Mouse (Mus musculus): ENCODE measurements at regions not wholly inside any gene's neighbourhood (a gene's known extent, or its start where the extent isn't known, plus 50 kb on each side); places are given as distances from the start of the nearest gene placed in this dataset.

- ATAC-seq (replicated peaks; ENCODE audit: poor library complexity, severe bottlenecking): no peak
Measured at GRCm38 (mm10) chr14:46639116-46639826, 121.1 kb upstream of the Cdkn3 start.

DNA sequence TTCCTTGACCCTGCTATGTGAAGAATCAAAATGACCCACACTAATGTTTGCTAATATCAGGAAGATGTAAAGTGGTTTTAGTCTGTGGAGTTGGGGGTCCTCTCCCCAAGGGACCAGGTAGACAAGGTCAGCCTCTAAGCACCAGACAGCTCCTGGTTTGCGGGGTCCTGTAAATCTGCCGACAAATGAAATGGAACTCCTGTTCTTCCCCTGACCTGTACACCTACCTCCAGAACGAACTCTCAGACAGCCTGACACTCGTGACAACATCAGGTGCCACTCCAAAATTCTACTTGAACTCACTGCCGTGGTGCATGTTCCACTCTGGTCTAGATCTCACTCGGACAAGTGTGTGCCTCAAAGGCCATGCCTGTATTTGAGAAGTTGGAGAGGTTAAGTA lies 121.8 kb upstream of the Cdkn3 start:
- ATAC-seq (replicated peaks; ENCODE audit: poor library complexity, severe bottlenecking): no peak

DNA sequence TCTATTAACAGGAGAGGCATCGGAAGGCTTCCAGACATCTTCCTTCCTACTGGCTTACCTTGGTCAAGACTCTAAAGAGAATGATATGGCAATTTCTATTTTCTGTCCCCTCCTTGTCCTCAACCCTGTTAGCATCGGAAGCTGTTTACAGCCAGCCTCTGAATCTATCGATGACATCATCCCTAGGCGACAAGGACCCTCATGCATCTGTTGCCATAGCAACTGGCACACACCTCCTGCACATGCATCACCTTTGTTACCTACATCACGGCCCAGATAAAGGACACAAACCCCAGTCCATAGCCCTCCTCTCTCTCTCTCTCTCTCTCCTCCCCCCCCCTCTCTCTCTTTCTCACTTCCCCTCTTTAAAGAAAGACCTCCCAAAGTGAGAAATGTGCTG lies 123.1 kb upstream of the Cdkn3 start:
- ATAC-seq (replicated peaks; ENCODE audit: poor library complexity, severe bottlenecking): no peak

- no peak for ATAC-seq (replicated peaks; ENCODE audit: poor library complexity, severe bottlenecking)
Measured at GRCm38 (mm10) chr14:46636364-46636763, 124.0 kb upstream of the Cdkn3 start.

GRCm38 (mm10) chr14:46635322-46635721 lies 125.0 kb upstream of the Cdkn3 start:
- no peak for ATAC-seq (replicated peaks; ENCODE audit: poor library complexity, severe bottlenecking)

GRCm38 (mm10) chr14:46634656-46635244 lies 125.6 kb upstream of the Cdkn3 start:
- no peak for ATAC-seq (replicated peaks; ENCODE audit: poor library complexity, severe bottlenecking)

DNA sequence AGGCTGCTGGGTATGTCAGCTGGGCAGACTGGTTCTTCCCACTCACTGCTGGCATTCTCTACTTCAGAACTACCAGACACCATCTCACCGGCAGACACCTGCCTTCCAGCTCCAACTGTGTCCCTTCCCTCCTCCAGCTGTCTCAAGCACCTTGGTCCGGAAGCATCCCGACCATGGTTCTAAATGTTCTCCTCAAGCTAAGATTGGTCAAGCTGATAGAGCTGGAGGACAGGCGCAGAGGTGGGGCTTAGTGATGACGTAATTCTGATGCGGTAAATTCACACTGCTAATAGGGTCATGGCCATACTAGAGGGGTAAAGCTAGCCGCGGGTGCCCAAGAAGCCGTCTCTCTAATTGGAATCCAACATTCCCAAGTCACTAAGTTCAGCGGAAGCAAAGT lies 126.1 kb upstream of the Cdkn3 start:
- no peak for ATAC-seq (replicated peaks; ENCODE audit: poor library complexity, severe bottlenecking)

- ATAC-seq (replicated peaks; ENCODE audit: poor library complexity, severe bottlenecking): no peak
Measured at GRCm38 (mm10) chr14:46627690-46628089, 132.7 kb upstream of the Cdkn3 start.

DNA sequence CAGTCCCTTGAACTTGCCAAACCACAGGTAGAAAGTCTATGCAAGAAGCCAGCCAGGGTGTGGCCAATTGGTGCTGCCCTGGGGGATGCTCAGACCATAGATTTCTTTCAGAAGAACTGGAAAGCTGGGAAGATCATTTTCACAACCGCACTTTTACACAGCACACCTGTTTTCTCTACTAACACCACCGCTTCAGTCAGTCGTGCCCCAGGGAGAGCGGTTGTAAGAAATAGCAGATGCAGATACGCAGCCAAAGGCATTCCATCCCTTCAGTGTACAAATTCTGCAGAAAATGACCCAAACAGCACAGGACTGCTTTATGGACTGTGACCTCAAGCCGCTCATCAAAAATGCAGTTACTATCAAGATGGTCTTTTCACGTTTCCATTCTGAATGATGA lies 134.6 kb upstream of the Cdkn3 start:
- ATAC-seq (replicated peaks; ENCODE audit: poor library complexity, severe bottlenecking): no peak

GRCm38 (mm10) chr14:46623645-46624044 lies 136.7 kb upstream of the Cdkn3 start:
- no peak for ATAC-seq (replicated peaks; ENCODE audit: poor library complexity, severe bottlenecking)

GRCm38 (mm10) chr14:46616030-46616429 lies 144.3 kb upstream of the Cdkn3 start:
- ATAC-seq (replicated peaks; ENCODE audit: poor library complexity, severe bottlenecking): no peak

DNA sequence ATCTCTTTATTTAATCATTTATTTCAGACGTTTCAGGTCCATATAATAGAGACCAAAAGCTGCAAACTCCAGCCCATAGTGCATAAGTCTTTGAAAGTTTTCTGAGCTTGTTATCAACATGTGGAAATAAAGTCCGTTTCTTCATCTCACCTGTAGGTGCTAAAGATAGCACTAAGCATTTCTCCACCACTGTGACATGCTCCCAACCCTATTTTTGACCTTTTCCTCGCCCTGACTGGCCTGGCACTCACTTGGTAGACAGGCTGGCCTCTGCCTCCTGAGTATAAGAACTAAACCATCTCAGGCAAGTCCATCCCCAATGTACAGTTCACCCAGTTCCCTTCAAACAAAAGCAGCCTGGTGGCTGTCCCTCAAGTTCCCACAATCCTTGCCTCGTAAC lies 145.4 kb upstream of the Cdkn3 start:
- ATAC-seq (replicated peaks; ENCODE audit: poor library complexity, severe bottlenecking): no peak

DNA sequence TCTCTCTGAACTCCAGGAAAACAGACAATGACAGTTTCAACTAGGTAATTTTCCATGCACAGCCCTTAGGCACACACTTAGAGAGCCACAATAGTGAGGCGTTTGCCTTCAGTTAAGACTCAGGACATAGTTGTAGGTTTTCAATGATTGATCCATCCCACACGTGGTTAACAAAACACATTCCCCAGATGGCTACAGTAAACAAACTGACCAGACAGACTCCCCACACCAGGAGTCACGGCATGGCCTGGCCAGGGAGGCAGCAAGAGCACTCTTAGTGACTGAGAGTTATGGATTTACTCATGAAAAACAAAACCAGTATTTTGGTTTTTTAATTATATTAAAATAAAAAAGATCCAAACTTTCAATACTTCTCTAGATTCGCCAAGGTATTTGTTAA lies 146.6 kb upstream of the Cdkn3 start:
- ATAC-seq (replicated peaks; ENCODE audit: poor library complexity, severe bottlenecking): no peak

- no peak for ATAC-seq (replicated peaks; ENCODE audit: poor library complexity, severe bottlenecking)
Measured at GRCm38 (mm10) chr14:46613211-46613610, 147.1 kb upstream of the Cdkn3 start.

DNA sequence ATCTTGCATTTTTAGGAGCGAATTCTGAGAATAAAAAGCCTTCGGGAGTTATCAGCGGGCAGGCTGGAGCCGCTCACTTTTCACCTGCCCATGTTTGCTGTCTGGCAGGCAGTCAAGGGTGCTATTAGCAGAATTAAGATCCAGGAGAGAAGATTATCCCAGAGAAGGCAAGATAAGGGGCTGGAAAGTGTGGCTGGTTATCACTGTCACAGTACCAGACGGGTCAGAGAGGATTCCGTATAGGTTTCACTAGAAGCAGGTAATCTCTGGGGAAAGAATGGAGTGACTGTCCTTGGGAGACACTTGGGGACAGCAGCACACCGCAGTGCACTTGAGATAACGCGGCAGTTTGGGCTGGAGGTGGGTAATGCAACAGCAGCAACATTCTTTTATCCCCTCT lies 147.8 kb upstream of the Cdkn3 start:
- ATAC-seq (replicated peaks; ENCODE audit: poor library complexity, severe bottlenecking): no peak

DNA sequence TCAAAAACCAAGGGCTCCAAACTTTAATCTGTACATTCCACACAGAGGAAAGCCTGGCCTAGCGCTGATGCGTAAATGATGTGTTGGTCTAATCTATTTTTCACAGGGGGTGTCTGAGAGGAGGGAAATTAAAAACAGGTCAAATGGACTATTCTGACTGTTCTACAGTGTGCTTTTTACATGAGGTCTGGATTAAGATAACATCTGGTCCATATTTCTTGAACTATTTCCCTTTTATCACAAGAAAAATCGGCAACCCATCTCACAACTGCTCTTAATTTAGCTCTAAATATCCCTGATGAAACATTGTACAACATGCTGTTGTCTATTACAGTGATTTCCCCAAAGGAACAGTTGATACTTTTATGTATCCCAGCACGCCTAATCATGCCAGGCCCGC lies 149.4 kb upstream of the Cdkn3 start:
- ATAC-seq (replicated peaks; ENCODE audit: poor library complexity, severe bottlenecking): no peak

GRCm38 (mm10) chr14:46610226-46610855 lies 150.0 kb upstream of the Cdkn3 start:
- no peak for ATAC-seq (replicated peaks; ENCODE audit: poor library complexity, severe bottlenecking)

DNA sequence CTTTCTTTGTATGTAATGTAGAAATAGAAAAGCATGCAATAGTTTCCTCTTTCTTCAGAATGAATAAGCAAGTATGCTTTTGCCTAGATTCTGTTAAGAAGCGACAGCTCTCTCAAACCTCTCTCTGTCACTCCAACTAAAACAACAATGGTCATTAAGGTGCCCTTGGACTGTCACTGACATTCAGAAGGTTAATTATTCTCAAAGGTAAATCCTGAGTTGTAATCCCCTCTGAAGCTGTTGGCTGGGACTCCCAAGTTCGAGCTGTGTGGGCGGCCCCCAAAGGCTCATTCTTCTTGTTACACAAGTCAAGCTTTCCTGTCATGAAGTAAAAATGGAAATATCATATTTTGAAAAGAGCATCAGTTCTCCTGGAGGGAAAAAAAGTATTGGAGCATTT lies 153.6 kb upstream of the Cdkn3 start:
- ATAC-seq (replicated peaks; ENCODE audit: poor library complexity, severe bottlenecking): no peak

- no peak for ATAC-seq (replicated peaks; ENCODE audit: poor library complexity, severe bottlenecking)
Measured at GRCm38 (mm10) chr14:46606037-46606436, 154.3 kb upstream of the Cdkn3 start.

DNA sequence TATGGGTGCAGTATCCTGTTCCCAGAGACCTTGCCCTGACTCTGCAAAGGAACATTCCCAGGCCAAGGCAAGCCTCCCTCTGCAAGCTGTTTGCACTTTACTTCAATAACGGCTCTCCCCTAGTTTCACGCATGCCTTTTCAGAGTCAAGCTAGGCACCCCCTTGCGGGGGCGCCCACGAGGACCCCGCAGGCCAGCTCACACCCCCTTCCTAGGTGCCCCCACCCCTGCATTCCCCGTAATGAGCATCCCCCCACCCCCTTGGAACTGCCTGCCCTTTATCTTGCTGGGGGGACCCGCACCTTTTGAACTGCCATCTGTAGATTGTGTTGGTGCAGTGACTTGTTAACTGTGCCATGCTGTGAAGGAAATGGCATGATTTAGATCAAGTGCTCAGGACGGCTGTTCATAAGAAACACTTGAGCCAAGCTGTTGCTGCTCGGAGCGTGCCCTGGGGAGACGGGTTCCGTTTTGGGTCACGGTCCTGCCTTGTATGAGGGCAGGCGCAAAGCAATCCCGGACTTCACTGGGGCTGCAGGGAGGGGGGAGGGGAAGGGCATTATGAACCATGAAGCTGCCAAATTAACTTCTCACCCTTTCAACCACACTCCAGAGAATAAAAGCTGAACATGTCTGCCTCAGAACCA lies 155.3 kb upstream of the Cdkn3 start:
- no peak for ATAC-seq (replicated peaks; ENCODE audit: poor library complexity, severe bottlenecking)

GRCm38 (mm10) chr14:46604156-46604885 lies 156.0 kb upstream of the Cdkn3 start:
- ATAC-seq (replicated peaks; ENCODE audit: poor library complexity, severe bottlenecking): no peak

All from granulocyte monocyte progenitor cell, adult 5-6 weeks (primary cell).